Mouse (Mus musculus) intestine, postnatal 0 days (tissue): Measurements from ENCODE around the gene Itgav. TPM values are rescaled to one million over a fixed set of nuclear protein-coding genes. Genes with fewer than 3 reads are reported as not detected.

Source experiments
- ATAC-seq: fragments of 200-750 bp; cut with Nextera tagmentation; 2 replicates; pipeline ENCODE4 v1.8.0; 2017; ENCODE audit warnings: mild to moderate bottlenecking, moderate TSS enrichment, moderate library complexity
- H3K27ac ChIP-seq: fragments of 300-500 bp; sonication (generic); 2 replicates; pipeline ENCODE4 v1.5.1; 2014; ENCODE audit warnings: mild to moderate bottlenecking, low read depth, low read length, moderate library complexity
- H3K27me3 ChIP-seq: fragments of 300-500 bp; sonication (generic); replicated peaks from 2 replicates; pipeline ENCODE4 v1.6.1; 2014; ENCODE audit warnings: low read length, mixed read lengths; ENCODE audit not compliant: control insufficient read depth, insufficient read depth
- H3K36me3 ChIP-seq: fragments of 300-500 bp; sonication (generic); 2 replicates; pipeline ENCODE4 v1.6.1; 2014; ENCODE audit warnings: mild to moderate bottlenecking, moderate library complexity; ENCODE audit not compliant: control insufficient read depth, insufficient read depth
- H3K4me1 ChIP-seq: fragments of 300-500 bp; sonication (generic); replicated peaks from 2 replicates; pipeline ENCODE4 v1.6.1; 2014; ENCODE audit warnings: antibody characterized with exemption, low read length, mixed read lengths; ENCODE audit not compliant: control insufficient read depth, insufficient read depth
- H3K4me2 ChIP-seq: fragments of 300-500 bp; sonication (generic); replicated peaks from 2 replicates; pipeline ENCODE4 v1.6.1; 2014; ENCODE audit warnings: low read depth, mild to moderate bottlenecking, moderate library complexity
- H3K4me3 ChIP-seq: fragments of 300-500 bp; sonication (generic); 2 replicates; pipeline ENCODE4 v1.5.1; 2014; ENCODE audit warnings: low read depth, low read length
- H3K9ac ChIP-seq: fragments of 300-500 bp; sonication (generic); 2 replicates; pipeline ENCODE4 v1.6.1; 2014; ENCODE audit warnings: mild to moderate bottlenecking, low read depth, low read length
- H3K9me3 ChIP-seq: fragments of 300-500 bp; sonication (generic); 2 replicates; pipeline ENCODE4 v1.6.1; 2016; ENCODE audit warnings: mixed run types; ENCODE audit not compliant: control insufficient read depth
- CTCF ChIP-seq: sonication (generic); IDR thresholded peaks from 2 replicates; pipeline ENCODE4 v1.5.1; 2016; ENCODE audit warnings: low read depth, mild to moderate bottlenecking, control low read depth, antibody characterized with exemption, moderate library complexity
- WGBS: fragments of 180-500 bp; shearing (Covaris S2); extraction: QIAGEN DNeasy Blood & Tissue Kit; methylation state at CpG from one replicate; pipeline ENCODE4 v1.1.7; 2014; 5-methylcytosine and 5-hydroxymethylcytosine counted together
- polyA plus RNA-seq: library from polyadenylated mRNA; unstranded; fragments of >200 nt; fragmentation: Nextera tagmentation; extraction: Ambion mirVana; gene quantifications from 2 replicates; pipeline ENCODE4 v1.2.1, GENCODE M21; 2015

The Itgav gene
- polyA plus RNA-seq, 1 experiment from 2014 or later = 86.6 TPM

DNA sequence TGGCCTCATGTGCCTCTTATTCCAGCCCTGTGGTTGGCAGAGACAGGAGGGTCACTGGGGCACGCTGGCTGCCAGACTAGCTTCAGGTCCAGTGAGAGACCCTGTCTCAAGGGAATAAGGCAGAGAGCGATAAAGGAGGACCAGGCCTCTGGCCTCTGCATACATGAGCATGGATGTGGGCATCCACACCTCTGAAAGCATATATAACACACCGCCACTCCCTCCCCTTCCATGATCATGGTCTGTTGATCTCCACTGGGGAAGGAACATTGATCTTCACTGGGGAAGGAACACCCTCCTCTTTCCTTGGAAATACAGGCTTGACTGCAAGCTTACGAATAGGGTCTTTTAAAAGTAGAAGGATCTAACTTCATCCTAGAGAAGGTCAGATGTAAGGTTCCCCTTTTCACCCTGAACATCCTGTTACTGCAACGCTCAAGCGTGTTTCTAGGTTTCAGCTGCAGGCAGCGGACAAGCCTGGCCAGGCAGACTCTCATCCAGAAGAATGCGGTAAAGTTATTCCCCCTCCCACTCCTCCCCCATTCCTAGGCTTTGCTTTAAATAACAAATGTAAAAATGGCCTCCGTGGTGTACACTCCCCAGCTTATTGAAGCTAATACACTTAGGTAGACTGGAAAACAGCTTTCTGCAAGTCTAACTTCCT, 15.4 kb downstream of the Itgav start:
- Histone ChIP-seq H3K36me3 (peaks cover 17% of the 10 kb centered on the region; the same call in 1 of the 2 replicates), H3K27me3 (no peaks in the 10 kb centered on the region), H3K4me3 (no peak overlapping the region), H3K4me2 (no peak overlapping the region), H3K4me1 (no peaks in the 10 kb centered on the region), H3K9me3 (no peaks in the 10 kb centered on the region), H3K9ac (no peak overlapping the region), H3K27ac (no peak overlapping the region)
- no peak for TF ChIP-seq CTCF
- no peak for ATAC-seq
- WGBS = 62% methylated on average over 9 of the region's 9 CpGs

DNA sequence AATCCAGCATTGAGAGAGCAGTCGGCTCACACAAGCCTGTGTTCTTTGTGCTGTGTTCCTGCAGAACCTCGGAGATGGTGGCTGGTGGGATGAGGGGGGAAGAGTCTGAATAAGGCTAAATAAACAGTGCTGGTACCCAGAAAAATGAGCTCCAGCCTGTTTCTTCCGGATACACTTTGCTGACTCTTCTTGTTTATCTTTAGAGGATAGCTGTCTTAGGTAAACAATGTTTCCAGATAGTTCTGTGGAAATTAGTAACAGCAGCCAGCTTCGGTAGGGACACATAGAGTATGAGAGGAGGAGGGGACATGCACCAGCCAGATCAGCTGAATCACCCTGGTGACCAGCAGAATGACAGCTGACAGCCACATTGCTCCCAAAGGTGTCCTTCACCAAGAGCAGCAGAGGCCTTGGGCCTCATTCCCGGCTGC, 16.4 kb downstream of the Itgav start:
- Histone ChIP-seq H3K9me3 (no peaks in the 10 kb centered on the region), H3K36me3 (peaks cover 17% of the 10 kb centered on the region; the same call in 1 of the 2 replicates), H3K4me3 (no peak overlapping the region), H3K9ac (no peak overlapping the region), H3K27ac (no peak overlapping the region), H3K27me3 (no peaks in the 10 kb centered on the region), H3K4me1 (no peaks in the 10 kb centered on the region), H3K4me2 (no peak overlapping the region)
- TF ChIP-seq CTCF = no peak
- no peak; the same call in 1 of the 2 replicates for ATAC-seq
- 16% methylated on average over 5 of the region's 5 CpGs for WGBS

DNA sequence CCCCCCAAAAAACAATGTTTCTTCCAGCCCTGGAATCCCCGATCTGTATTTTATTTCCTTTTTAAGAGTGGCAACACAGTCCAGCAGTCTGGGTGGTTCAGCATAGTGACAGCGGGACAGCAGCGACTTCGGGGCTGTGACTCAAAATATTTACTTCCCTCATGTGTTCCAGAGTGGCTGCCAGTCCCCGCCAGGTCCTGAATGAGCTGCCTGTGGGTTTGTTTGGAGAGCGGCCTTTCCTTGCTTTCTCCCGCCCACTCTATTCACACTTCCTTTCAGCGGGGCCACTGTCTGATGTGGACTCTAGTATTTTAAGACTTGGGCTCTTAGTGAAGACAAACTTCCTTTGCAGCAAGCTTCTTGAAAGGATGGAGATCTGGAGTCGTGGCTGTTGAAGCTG, 18.0 kb downstream of the Itgav start:
- H3K4me1 ChIP-seq = no peaks in the 10 kb centered on the region
- no peaks in the 10 kb centered on the region for H3K9me3 ChIP-seq
- H3K27ac ChIP-seq = no peak overlapping the region
- no peaks in the 10 kb centered on the region for H3K27me3 ChIP-seq
- TF ChIP-seq CTCF = no peak
- H3K36me3 ChIP-seq = peaks cover 9% of the 10 kb centered on the region; the same call in 1 of the 2 replicates
- 43% methylated on average over 9 of the region's 9 CpGs for WGBS
- H3K9ac ChIP-seq = no peak overlapping the region
- ATAC-seq = no peak
- H3K4me2 ChIP-seq = no peak overlapping the region
- no peak overlapping the region for H3K4me3 ChIP-seq

GRCm38 (mm10) chr2:83742836-83743235, 18.6 kb downstream of the Itgav start:
- 92% methylated on average over 2 of the region's 2 CpGs for WGBS

DNA sequence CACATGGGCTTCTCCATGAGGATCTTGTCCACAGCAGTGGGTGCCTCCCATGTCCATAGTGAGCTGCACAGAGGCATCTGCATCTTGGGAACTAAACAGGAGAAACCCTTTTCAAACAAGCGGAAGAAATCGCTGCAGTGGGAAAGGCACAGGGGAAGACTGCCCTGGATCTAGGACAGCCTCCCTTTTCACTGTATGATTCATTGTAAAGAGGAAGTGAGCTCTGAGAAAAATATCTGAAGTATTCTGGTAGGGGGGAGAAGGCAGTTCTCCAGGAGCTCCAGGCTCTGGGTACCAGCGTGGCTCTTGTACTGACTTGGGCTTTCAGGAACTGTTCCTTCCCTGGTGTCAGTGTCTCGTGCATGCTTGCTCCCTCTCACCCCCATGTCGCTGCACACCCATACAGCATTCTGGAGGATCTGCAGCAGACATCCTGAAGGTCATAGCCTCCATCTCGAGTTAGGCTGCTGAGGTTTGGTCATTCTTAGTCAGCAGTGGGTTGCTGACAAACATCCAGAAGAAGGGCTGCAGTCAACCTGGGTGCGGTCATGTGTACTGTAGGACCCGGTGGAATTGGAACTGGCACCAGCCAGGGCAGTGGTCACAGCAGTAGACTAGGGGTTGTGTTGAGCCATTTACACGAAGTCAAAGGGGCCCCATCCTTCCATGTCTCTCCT, 20.2 kb downstream of the Itgav start:
- no peaks in the 10 kb centered on the region for H3K4me1 ChIP-seq
- H3K4me3 ChIP-seq = no peak overlapping the region
- no peak for ATAC-seq
- H3K4me2 ChIP-seq = no peak overlapping the region
- peaks cover 15% of the 10 kb centered on the region for H3K36me3 ChIP-seq
- no peaks in the 10 kb centered on the region for H3K9me3 ChIP-seq
- WGBS = 65% methylated on average over 9 of the region's 9 CpGs
- H3K27me3 ChIP-seq = no peaks in the 10 kb centered on the region
- no peak overlapping the region for H3K27ac ChIP-seq
- H3K9ac ChIP-seq = no peak overlapping the region
- no peak for TF ChIP-seq CTCF

More at GRCm38 (mm10) chr2:83742836-83743235, 18.6 kb downstream of the Itgav start:
- Histone ChIP-seq H3K27me3 (no peaks in the 10 kb centered on the region), H3K36me3 (peaks cover 8% of the 10 kb centered on the region; the same call in 1 of the 2 replicates), H3K4me1 (no peaks in the 10 kb centered on the region), H3K9ac (no peak overlapping the region), H3K4me2 (no peak overlapping the region), H3K27ac (no peak overlapping the region), H3K9me3 (no peaks in the 10 kb centered on the region), H3K4me3 (no peak overlapping the region)
- no peak for ATAC-seq
- no peak for TF ChIP-seq CTCF

DNA sequence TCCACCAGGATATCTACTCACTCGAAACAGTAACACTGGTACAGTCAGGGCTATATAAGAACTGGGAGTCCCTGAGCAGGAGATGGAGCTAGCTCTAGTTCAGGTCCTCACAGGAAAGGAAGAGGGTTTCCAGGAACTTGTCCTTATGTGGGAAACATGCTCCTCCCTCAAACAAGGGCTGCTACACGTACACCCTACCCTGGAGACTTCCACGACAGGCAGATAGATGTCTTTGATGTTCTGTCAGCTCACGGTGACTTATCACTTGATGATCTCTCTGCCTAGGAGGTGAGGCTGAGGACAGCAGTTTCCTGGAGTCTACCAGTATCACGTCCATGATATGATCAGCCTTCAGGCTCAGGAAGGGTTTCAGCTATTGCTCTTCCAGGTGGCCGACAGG, 21.1 kb downstream of the Itgav start:
- Histone ChIP-seq H3K36me3 (peaks cover 14% of the 10 kb centered on the region), H3K4me1 (no peaks in the 10 kb centered on the region), H3K27ac (no peak overlapping the region), H3K9me3 (no peaks in the 10 kb centered on the region), H3K9ac (no peak overlapping the region), H3K27me3 (no peaks in the 10 kb centered on the region), H3K4me2 (no peak overlapping the region), H3K4me3 (no peak overlapping the region)
- WGBS = 52% methylated on average over 6 of the region's 6 CpGs
- no peak for ATAC-seq
- no peak for TF ChIP-seq CTCF
